Mouse (Mus musculus) monocyte, adult 5-6 weeks (primary cell): ENCODE measurements around the gene Patz1. TPM values are rescaled to one million over a fixed set of nuclear protein-coding genes. Genes with fewer than 3 reads are reported as not detected.

ENCODE experiments used
- ATAC-seq: fragments of 153-309, 156-312 bp; replicated peaks from 2 replicates; pipeline ENCODE4 v1.8.0; 2017; ENCODE audit warnings: mild to moderate bottlenecking; ENCODE audit not compliant: low TSS enrichment, insufficient number of reproducible peaks, severe bottlenecking, poor library complexity, low FRiP score
- total RNA-seq: library from RNA; stranded (forward); fragments of 200-1000, 200-491, 200-594 nt; gene quantifications from 3 replicates; pipeline ENCODE4 v1.2.3, GENCODE M21; 2017

The Patz1 gene
- total RNA-seq, 1 experiment from 2014 or later = 14.9 TPM

GRCm38 (mm10) chr11:3290640-3291310, 2.1 kb downstream of the Patz1 start:
- ATAC-seq = no peak; the same call in 1 of the 2 replicates

DNA sequence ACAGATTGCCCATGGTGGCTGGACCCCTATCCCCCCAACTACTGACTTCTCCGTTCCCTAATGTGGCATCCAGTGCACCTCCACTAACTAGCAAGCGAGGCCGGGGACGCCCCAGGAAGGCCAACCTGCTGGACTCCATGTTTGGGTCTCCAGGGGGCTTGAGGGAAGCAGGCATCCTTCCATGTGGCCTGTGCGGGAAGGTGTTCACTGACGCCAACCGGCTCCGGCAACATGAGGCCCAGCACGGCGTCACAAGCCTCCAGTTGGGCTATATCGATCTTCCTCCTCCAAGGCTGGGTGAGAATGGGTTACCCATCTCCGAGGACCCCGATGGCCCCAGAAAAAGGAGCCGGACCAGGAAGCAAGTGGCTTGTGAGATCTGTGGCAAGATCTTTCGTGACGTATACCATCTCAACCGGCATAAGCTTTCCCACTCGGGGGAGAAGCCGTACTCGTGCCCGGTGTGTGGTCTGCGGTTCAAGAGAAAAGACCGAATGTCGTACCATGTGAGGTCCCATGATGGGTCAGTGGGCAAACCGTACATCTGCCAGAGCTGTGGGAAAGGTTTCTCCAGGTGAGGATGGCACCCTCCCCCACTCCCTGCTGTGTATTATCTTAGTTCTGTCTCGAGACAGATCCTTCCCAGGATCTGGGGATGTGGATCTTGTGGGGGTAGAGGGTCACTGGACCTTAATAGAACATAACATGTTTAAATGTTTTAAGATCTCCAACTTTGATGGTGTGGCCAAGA, 2.8 kb downstream of the Patz1 start:
- no peak for ATAC-seq

DNA sequence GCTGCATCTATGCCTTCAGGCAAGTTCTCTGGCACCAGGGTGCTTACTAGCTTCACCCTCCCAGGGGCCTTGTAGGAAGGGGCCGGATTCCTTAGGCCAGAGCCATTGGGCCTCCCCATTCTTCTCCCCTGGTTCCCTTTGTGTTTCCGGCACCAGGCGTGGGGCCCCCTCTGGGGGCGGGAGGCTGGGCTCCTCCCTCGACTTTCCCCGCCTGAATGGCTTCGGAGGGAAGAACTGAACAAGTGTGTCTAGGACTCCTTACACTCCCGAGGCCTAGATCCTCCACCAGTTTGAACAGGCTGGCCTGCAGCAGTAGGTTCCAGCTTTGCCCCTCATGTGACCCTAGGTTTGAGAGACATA, 3.4 kb downstream of the Patz1 start:
- no peak for ATAC-seq

DNA sequence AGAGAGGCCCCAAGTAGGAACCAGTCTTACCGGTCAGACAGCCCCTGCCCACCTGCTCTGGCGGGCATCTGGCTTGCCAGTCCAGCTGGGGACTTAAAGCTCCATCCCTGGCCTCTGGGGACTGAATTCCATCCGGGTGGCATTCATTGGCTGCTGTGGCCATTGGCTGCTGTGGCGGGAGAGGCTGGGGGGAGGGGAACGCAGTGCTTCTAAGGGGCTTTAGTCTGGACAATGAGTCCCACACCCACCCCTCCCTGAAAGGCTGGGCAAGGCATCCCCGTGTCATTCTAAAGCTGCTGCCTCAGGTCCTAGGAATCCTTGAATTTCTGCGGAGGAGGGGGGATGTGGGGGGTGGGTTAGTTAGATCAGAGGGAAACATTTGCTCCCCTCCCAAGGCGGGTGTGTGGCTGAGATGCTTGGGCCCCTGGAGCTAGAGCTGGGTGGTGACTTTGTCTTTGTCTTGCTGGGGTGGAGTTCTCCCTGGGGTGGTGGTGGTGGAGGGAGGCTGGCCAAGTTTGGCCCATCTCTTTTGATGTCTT, 4.1 kb downstream of the Patz1 start:
- ATAC-seq = no peak

- no peak for ATAC-seq
These were observed 4.7 kb downstream of the Patz1 start for GRCm38 (mm10) chr11:3293361-3293760.

DNA sequence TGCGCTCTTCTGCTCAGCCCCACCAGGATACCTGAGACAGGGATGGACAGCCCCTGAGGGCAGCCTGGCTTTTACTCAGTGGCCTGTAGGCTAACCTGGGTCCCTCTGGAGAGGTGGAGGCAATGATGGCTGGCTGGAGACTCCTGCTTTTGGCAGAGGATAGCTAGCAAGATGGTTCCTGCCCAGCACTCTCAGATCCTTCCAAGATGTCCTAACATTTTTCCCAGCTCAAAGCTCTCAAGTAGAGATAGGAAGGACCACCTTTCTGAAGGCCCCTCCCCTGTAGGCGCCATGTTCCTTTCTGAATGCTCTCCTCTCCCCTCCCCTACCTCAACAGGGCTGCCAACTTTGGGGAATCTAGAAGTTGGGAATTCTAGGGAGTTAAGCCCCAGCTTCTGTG, 6.0 kb downstream of the Patz1 start:
- ATAC-seq = no peak

GRCm38 (mm10) chr11:3296056-3296455, 7.4 kb downstream of the Patz1 start:
- ATAC-seq = no peak

DNA sequence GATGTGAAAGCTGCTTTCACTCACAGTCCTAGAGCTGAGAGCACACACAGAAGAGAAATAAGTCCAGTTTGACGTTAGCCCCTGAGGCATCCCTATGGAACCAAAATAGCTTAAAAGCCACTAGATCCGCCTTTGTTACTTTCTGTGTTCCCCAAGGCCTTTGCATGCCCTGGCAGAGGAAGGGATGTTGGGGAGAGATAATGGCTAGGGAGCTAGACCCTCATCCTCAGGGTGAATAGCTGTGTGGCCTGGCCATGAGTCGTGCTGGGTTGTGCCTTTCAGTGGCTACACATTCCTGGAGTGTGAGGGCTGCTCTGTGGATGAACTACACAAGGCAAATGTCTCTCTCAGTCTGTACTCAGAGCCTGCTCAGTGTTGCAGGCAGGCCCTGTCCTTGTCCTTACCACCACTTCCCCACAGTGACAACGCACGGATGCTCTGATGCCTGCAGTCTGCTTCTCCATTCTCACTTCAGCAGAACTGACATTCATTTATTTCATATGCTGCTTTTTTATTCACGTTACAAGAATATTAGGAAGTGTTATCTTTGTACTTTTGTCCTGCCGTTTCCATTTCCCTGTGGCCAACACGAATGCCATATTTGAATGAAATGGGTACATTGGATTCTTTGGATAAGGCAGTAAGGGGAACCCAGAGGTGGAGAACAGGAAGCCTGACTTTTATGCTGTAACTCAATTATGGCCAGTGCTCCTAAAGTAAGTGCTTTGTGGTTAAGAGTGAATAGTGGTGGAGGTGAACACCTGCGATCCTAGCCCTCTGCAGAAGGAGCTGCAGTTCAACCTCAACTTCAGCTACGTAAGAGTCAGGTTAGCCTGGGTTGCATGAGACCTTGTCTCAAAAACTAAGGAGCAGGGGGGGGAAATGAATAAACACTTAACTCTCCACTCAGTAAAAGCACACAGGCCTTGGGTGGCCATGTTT, 9.5 kb downstream of the Patz1 start:
- ATAC-seq = no peak

- no peak for ATAC-seq
These were observed 10.1 kb downstream of the Patz1 start for GRCm38 (mm10) chr11:3298813-3299185.

DNA sequence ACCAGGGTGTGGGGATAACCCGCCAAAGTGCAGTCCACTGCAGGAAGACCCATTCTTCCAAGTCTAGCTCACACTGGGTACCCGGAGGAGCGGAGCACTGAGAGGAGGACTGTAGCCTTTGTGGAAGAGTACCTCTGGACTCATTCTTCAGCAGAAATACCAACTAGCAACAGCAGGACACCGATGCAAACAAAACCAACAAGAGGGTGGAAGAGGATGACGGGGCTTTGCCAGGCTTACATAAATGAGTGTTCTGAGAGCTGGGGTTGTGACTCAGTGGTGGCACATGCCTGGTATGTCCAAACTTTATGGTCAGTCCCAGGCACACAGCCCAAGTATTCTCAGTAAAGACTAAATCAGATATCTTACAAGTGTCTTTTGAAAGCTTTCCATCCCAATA, 12.4 kb downstream of the Patz1 start:
- ATAC-seq = no peak

DNA sequence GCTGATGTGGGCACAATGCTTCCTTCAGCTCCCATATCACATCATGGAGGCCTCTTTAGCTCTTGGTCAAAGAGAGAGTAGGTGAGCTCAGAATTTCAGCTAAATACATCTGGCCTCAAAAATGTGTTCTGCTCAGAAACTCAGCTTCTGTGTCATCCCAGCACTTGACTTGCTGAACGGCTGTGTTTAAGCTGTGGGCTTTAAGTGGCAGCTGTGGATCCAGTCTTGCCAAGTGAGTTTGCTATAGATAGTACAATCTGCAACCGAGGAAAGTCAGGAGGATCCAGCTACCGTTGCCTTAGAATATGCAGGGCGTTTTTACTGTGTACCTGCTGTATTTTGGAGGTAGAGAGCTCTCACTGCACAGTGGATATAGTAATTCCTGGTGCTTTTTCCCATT, 13.7 kb downstream of the Patz1 start:
- ATAC-seq = no peak

GRCm38 (mm10) chr11:3302792-3303191, 14.1 kb downstream of the Patz1 start:
- ATAC-seq = no peak

- ATAC-seq = no peak
These were observed 17.1 kb downstream of the Patz1 start for GRCm38 (mm10) chr11:3305821-3306220.

DNA sequence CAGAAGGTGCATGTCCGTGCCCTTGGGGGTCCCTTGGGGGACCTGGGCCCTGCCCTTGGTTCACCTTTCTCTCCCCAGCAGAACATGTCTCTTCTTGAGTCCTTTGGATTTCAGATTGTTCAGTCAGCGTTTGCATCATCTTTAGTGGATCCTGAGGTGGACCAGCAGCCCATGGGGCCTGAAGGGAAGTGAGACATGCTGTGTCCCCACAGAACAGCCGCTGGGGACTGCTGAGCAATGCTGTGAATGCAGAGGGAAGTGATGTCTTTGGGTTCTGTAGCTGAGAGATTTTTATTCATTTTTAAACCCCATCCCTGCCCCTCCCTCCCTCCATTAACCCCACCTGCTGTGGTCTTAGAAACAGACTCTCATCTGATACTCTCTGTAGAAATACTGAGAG, 19.2 kb downstream of the Patz1 start:
- no peak for ATAC-seq

- no peak for ATAC-seq
These were observed 21.2 kb downstream of the Patz1 start for GRCm38 (mm10) chr11:3309884-3310283.

GRCm38 (mm10) chr11:3310789-3311585, 22.3 kb downstream of the Patz1 start:
- ATAC-seq = no peak

DNA sequence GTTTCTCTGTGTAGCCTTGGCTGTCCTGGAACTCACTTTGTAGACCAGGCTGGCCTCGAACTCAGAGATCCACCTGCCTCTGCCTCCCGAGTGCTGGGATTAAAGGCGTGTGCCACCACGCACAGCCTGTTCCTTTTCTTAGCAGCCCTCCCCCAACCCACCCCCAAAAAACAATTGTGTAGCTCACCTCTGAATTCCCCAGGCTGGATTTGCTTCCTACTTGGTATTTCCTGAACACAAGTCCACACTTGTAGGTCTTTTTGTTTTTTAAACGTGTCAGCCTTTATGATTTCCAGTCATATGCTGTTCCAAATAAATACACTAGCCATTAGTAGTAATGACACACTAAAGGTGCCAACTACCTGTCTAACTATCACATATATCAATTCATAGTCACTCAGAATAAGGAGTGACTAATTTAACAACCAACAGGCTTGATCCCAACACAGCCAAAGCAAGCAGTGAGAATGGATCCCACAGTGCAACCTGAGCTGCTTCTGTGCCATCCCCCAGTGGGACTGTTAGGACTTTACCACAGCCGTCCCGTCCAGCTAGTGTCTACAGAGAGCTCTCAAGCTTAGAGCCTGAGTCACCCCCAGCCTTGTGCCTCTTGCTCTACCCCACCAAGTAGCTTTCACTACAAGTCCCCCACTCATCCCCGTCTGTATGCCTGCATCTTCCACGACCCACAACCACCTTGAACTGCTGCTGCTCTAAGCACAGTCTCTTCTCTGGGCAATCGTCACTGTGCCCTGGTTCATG, 23.1 kb downstream of the Patz1 start:
- ATAC-seq = no peak

GRCm38 (mm10) chr11:3313294-3313693, 24.6 kb downstream of the Patz1 start:
- no peak for ATAC-seq
